Mouse (Mus musculus) spleen, postnatal 36 days (tissue): ENCODE measurements around the gene Rrp7a.

ENCODE experiments used
- DNase-seq, 2 experiments: peaks; one replicate each; pipeline ENCODE4 v3.0.0; 2022; ENCODE audit warnings: low spot score in 2 of 2, mixed read lengths in 1 of 2

Rrp7a gene

GRCm38 (mm10) chr15:83122566-83123145 is at the start of gene Rrp7a:
Rrp7a (minus strand) TSS chr15:83122801.
- peak; percentile 83 for DNase-seq

DNA sequence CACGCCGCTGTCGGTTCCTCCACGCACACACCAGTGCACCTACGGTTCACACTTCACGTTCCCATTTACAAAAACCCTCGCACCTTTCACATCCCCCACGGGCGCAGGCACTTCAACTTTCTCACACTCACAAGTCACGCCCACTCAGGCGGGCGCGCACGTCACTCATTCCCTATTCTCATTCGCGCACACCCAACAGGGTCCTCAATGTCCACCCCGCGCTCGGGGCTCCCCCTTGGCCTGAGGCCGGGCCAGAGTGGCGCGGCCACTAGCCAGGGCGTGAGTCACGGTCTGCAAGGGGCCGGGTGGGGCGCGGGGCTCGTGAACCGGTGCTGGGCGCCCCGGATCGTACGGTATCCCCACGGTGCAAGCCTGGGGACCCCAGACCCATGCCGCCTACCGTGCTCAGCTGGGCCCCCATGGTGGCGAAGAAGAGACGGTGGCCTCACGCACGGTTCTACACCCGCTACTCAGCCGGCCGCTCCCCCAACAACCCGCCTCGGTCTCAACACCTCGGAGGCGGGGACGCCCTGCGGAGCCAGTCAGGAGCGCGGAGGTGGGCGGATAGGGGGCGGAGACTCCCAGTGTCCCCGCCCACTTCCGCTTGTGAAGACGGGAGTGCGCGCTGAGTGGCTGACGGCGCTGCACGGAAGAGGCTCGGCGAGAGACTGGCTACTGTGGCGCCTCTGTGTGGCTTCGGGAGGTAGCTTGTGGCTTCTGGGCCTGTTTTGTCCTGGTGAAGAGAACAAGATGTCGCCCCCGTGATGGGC is 49.3 kb upstream of the Rrp7a start:
- DNase-seq: peak; percentile 97 to 98

- DNase-seq: no peak
Measured at GRCm38 (mm10) chr15:83170956-83171659, 48.5 kb upstream of the Rrp7a start.

DNA sequence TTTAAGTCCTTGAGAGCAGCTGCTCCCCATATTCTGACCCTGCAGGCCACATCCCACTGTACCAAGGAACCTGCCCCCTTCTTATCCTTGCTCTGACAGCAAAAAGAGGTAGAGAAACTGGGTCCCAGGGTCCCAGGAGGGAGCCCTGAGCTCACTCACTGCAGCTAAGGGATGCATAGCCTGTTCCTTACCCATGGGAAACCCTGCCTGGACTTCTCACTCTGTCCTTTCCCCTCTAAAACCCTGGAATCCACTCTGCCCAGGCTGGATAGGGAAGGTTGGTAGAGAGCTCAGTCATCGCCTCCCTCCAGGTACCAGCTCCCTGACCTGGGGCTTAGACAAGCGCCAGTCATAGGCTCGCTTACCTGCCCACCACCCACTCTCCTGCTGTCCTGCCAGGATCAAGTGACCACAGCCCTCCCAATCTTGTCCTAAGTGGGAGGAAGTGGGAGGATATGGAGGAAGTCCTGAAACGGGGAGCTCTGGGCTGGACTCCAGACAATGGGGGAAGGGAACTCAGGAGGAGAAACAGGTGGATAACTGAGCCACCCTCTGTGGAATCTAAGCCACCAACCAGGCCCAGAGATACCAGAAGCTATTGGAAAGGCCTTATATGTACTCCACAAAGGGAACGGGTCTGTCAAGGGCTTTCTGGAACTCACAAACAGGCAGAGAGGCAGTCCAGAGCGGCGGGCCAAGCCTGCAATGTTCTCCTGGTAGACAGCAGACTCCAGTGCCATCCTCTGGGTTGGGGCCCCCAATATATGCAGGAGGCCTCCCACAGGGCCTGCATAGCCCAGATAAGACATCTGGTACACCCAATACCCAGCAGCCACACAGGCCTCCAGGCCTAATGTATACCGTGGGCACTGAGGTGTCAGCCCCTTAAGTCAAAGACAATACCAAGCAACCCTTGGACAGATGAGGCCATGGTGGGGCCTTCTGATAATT is 47.4 kb upstream of the Rrp7a start:
- DNase-seq: peak; percentile 46 to 71

DNA sequence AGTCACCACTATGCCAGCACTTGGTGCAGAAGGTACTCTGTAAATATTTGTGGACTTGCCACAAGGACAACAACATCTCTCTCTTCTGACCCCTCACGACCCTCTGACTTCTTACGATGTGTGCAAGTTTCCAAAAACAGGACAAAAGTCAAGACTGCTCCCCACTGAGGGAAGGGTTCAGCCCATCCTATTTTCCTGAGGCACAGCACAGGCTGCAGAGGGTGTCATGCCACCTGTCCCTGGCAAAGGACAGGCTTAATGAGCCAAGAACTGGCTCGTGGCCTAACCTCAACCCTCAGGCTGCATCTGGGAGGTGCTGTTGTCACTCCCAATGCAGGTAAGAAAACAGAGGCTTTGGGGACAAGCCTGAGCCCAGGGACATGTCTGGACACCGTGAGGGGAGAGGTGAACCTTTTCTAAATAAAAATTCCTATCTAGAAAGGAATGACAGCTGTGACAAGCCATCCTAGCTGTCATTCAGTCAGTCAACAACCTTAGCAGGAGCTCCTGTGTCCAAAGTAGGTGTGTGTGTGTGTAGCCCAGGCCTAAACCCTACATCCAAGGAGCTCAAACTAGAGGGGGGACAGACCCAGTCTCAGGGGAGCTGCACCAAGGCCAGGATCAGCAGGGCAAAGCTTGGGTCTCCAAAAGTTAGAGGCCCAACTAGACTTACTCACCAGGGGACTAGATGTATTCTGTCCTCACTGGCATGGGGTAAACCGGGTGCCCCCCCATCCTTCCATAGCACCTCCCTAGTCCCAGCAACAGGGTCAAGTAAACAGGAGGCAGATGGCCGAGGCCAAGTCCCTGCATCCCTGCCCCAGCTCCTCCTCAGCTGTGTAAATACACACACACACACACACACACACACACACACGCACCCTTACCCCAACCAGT is 46.5 kb upstream of the Rrp7a start:
- DNase-seq: no peak

DNA sequence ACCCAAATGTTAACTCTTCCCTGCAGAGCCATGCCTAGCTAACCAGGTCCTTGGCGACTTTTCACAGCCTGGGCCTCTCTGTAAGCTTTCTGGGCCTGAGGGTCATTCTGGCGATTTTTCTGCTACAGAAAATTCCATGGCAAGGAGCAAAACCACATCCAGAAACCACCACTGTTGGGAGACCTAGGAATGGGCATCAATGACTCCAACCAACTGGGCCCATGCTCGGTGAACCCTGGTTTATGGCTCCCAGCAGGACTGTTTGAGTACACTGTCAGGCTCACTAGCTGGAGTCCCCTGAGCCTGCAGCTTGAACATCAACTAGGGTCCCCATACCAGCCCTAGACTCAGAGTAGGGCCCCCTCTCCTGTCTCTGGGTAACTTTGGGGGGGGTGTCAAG is 45.7 kb upstream of the Rrp7a start:
- no peak for DNase-seq

DNA sequence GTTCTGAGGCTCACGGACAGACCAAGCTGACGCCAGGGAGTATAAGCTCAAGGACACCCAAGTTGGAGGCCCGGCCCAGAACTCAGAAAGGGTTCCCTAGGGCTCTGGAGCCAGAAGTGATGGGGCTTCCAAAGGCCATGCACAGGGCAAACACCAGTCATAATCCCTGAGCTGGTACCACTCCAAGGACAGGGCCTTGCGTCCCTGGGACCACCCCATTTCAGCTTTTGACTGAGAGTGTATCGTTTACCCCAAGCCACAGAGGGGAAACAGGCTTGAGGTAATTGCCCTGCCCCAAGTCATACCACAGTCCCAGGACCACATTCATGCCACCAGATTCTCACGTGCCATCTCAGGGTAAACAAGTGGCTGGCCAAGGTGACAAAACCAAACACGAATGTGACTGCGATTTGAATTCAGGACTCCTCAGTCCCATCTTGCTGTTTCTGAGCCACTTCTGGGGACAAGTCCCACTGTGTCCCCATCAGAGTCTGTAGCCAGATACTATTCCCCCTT is 45.0 kb upstream of the Rrp7a start:
- no peak for DNase-seq

DNA sequence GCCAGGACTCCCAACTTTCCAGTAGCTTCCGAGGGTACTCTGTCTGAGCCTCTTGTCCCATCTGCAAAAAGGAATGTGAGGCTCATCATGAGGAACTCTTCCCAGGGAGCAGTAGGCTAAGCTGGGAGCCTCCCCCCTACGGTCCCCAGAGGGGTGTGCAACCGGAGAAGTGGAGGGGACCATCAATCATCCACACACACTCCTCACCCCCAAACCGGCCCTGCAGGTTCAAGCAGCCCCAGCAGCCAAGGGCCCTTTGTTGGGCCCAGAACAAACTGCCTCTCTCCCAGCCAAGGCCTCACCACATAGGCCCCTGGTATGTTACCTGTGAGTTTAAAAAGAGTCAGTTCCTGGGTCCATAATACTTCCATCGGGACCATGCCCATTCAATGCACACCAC is 44.5 kb upstream of the Rrp7a start:
- DNase-seq: no peak

DNA sequence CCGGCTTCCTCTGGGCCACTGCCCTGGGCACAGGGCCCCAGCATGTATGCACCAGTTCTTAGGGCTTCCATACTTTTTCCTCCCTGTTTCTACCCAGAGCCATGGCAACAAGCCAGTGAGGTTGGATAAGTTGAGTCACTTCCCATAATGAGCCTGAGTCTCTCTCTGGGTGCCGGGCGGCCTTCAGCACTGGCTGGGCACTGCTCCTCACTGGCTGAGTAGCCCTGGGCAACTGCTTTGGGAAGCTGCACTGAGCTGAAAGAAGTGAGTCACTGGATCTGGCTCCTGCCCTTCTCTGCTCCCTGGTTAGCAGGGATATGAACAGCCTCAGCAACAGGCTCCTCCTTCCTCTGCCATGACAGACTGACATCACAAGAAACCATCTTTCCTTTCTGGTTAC is 44.0 kb upstream of the Rrp7a start:
- DNase-seq: no peak

DNA sequence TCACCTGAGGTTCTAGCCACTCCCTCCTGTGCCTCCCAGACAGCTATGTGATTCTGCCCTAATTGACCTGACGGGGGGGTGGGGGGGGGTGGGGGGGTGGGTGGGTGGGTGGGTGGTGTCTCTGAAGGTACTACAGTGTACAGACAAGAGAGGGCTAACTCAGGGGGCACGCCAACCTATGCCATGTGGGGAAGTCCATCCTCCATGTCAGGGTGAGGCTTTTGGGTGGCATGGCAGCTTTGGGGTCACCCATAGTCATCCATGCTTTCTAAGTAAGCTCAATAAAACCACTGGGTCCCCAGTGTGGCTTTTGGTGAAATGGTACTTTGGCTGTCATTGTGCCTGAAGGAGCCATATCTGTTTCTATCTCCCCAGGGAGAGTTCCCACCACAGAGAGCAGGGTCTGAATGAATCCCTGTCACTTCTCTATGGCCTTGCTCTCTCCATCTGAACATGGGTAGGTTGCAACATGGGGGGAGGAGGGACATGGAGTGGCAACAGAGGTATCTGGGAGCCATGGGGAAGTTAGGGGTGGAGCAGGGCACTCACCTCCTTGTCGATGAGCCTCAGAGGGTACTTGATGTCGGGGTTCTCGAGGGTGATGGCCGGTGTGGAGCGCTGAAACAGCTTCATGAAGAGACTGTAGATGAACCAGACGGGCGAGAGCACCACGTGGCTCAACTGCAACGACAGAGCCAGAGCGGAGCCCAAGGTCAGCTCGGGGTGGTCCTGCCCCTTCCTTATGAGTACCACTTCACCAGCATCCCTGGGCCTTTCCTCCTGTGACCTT is 43.1 kb upstream of the Rrp7a start:
- no peak for DNase-seq

DNA sequence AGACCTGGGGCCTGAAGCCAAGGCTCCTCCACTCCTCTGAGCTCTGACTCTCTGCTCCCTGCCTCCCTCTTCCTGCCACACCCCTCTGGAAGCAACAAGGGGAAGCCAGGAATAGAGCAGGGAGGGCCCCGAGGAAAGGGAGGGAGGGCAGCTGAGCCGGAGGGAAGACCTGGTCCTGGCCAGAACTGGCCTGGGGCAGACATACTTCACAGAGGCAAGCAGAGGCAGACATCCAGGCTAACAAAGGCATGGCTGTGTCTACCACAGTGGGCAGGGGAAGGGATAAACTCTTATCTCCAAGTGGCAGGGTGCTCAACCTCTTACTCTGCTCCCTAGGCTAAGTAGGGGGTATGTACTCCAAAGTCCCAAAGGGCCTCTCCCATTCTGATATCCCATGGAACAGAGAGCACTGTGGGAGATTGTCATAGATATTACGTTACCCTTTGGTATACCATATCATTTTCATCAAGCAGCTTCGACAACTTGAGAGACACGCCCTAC is 42.4 kb upstream of the Rrp7a start:
- no peak for DNase-seq

GRCm38 (mm10) chr15:83162818-83163485 is 40.4 kb upstream of the Rrp7a start:
- DNase-seq: no peak

- no peak for DNase-seq
Measured at GRCm38 (mm10) chr15:83162001-83162400, 39.4 kb upstream of the Rrp7a start.

GRCm38 (mm10) chr15:83161062-83161748 is 38.6 kb upstream of the Rrp7a start:
- DNase-seq: no peak

- no peak for DNase-seq
Measured at GRCm38 (mm10) chr15:83160561-83160960, 38.0 kb upstream of the Rrp7a start.

- DNase-seq: no peak
Measured at GRCm38 (mm10) chr15:83159823-83160222, 37.2 kb upstream of the Rrp7a start.

DNA sequence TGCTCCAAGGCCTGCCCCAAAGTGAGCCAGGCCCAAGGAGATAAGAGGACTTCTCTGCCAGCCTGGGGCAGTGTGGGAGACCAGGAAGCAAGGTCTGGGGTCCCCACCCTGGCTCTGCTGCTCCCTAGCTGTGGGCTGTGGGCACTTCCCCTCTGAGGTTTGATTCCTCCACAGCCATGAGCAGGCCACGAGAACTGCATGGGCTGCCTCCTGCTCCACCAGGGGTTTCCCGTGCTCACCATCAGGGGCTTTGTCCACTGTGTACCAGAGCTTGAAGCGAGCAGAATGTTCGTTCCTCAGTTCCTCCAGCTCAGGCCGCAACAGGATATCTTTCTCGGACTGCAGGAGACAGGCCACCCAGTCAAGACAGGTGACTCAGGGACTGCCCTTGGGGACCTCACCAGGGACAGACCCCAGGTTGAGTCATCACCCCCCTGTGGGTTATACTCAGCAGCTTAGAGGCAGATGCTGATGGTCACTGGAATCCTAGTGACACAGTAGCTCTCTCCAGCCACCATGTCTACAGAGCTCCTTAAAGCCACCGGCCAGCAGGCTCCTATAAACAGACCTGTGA is 36.1 kb upstream of the Rrp7a start:
- no peak for DNase-seq

DNA sequence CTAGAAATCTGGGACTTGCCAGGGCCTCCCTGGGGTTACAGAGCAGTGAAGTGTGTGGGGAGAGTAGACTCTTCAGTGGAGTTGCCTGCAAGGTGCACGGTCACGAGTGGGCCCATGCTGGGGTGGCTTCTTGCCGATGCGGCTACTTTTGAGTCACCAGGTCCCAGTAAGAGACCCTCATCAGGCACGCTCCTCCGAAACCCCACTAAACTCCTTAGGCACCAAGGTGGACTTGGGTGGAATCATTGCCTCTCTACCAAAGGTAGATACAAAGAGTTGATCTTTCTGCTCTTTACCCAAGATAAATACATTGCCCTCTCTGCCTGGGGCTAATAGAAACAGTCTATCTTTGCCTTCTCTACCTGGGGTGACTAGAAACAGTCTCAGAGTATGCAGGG is 35.1 kb upstream of the Rrp7a start:
- DNase-seq: no peak
